Mouse (Mus musculus) thymus, adult 2 months (tissue): Measurements from ENCODE around the gene Agpat2.

Source experiments
- CTCF ChIP-seq: fragments of 200-500 bp; IDR thresholded peaks from 2 replicates; pipeline ENCODE4 v1.5.1; 2012; ENCODE audit warnings: mild to moderate bottlenecking, control low read depth, low read length, moderate library complexity, borderline replicate concordance; ENCODE audit not compliant: control insufficient read depth, poor library complexity, insufficient read depth; ENCODE audit errors: extremely low read depth
- POLR2A ChIP-seq: fragments of 200-500 bp; IDR thresholded peaks from 2 replicates; pipeline ENCODE4 v1.6.1; 2012; ENCODE audit warnings: mild to moderate bottlenecking, low read length, control low read depth, moderate library complexity; ENCODE audit not compliant: control insufficient read depth, poor library complexity, insufficient read depth; ENCODE audit errors: extremely low read depth

DNA sequence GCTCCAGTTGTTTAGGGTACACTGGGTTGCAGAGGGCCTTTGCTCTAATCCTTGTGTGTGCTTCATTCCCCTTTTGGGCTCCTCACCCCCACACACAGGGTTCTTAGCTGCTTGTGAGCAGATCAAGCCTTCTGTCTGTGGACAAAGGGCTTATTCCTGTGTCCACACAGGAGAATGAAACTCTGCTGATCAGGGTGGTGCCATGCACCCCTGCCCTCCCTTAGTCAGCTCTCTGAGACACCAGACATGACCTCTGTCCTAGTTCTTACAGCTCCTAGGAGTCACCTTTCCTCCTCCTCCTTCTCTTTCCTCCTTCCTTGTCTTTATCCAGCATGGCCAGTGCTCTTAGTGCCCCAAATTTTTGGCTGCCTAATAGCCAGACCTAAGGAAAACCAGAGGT is 7.7 kb upstream of the Agpat2 start:
- no peak for TF ChIP-seq POLR2A
- no peak for TF ChIP-seq CTCF
